Mouse (Mus musculus): ENCODE measurements around the gene Shisa5.

Shisa5 gene

DNA sequence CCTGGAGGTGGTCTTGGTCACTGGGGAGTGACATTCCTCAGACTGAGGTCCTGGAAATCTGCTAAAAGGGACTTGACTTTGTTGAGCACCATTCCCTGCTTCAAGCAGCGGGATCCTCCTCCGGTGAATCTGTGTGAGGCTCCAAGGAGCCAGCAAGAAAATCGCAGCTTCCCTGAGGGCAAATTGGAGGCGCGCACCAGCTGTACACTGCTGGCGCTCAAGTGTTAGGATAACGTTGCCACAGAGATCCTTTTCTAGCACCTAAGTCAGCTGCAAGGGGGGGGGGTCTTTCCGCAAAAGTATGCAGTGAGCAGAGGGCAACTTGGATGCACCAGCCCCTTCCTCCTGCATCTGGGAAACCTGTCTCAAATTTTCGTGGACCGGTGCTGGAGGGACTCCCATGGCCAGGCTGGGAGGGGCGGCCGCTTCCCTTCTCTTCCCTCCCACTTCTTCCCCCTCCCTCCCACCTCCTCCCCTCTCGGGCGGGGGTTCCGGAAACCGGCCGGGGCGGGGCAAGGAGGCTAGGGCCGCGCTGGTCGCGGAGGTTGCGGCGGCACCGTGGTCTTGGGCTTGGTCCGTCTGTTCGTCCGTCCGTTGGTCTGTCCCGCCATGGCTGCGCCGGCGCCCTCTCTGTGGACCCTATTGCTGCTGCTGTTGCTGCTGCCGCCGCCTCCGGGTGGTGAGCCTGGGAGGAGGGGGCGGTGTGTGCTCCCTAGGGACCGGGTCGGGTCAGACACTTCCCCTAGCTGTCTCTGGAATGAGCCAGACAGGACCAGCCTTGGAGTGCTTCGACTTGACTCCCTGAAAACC lies at the start of gene Shisa5:
Shisa5 (plus strand) TSS at position 480 of the 810 bp plus-strand sequence.
- WGBS: 1% methylated on average over 40 of the region's 40 CpGs

DNA sequence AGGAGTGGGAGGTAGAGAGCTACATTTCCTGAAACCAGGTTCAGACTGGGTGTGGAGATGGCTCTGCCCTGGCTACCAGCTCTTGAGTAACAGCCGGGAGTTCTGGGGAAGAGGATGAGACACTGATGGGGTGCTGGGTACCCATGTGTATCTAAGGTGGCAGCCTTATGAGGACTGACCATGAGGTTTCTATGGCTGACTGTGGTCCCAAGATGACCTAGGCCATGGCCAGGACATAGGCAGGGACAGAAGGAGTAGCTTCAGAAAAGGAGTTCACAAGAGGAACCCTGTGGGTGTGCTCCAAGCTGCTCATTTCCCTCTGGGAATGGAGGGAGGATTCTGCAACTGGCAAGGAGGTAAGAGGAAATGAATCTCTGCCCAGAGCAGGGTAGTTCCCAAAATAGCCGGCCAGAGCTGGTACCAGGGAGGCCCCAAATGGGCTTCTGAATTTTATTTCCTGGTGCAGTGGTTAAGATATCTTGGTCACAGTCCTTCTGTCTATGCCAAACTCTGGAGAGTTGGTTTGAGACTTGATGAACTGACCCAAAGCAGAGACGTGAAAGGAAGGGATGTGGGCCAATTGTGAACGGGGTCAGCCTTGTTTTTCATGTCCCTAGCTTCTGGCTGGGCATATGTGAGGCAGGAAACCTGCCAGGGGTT lies 48.4 kb upstream of the Shisa5 start:
- WGBS: 38% methylated on average over 4 of the region's 4 CpGs

DNA sequence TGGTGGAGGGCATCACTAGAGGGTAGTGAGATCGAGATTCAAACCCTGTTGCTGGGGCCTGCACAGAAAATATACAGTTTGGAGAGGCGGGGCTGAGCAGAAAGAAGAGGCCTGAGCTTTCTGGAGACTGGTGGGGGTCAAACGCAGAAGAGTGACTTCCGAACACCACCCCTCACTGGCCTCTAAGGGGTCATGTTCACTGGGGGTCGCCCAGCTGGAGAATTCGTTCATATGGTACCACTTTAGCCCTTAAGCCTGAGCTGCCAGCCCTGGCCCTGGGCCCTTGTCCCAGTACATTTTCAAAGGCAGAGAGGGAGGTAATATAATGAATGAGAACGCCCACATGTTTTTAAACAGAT lies 47.9 kb upstream of the Shisa5 start:
- 51% methylated on average over 7 of the region's 7 CpGs for WGBS

DNA sequence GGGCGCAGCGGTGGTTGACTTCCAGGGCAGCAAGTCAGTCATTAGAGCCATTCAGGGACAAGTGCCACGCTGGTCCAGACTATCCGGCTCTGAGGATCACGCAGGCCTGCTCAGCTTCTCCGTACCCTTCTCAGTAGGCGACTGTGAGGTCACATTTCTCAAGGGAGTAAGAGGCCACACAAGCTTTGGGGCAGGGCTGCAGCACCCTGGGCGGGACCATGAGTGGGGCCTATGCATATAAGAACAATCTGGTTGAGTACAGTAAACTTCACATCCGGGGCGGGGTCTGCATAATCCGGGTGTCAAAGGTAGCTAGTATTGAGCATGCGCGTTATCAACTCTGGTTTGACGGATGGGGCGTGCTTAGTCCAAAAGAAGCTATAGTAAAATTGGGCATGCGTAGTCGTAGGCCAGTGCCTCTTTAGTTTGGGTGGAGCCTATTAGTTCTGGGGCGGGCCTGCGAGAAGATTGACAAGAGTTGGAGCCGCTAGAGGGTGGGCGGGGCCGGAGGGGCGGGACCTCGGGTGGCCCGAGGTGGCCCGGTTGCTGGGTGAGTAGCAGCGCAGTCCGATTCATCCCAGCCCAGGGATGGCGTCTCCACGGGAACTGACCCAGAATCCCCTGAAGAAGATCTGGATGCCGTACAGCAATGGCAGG lies 46.8 kb upstream of the Shisa5 start, which contains the start of gene Pfkfb4:
Pfkfb4 (plus strand) TSS at position 351 of the 657 bp plus-strand sequence.
- WGBS: 2% methylated on average over 31 of the region's 31 CpGs

DNA sequence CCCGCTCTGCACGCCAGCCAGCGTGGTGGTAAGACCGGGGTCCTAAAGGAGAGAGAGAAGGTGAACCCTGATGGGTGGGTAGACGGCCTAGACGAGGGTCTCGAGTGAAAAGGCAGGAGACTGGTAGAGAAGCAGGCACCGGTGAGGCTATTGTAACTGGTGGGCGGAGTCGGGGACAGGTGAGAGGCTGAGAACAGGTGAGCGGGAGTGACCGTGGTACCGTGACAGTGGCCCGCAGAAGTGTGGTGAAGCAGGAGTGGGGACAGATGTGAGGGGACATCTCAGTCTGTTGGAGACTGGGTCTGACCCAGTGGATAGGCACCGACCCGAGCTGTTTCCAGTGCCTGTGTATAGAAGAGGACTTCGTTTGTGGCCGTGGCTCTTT lies 46.3 kb upstream of the Shisa5 start:
- WGBS: 7% methylated on average over 18 of the region's 18 CpGs

DNA sequence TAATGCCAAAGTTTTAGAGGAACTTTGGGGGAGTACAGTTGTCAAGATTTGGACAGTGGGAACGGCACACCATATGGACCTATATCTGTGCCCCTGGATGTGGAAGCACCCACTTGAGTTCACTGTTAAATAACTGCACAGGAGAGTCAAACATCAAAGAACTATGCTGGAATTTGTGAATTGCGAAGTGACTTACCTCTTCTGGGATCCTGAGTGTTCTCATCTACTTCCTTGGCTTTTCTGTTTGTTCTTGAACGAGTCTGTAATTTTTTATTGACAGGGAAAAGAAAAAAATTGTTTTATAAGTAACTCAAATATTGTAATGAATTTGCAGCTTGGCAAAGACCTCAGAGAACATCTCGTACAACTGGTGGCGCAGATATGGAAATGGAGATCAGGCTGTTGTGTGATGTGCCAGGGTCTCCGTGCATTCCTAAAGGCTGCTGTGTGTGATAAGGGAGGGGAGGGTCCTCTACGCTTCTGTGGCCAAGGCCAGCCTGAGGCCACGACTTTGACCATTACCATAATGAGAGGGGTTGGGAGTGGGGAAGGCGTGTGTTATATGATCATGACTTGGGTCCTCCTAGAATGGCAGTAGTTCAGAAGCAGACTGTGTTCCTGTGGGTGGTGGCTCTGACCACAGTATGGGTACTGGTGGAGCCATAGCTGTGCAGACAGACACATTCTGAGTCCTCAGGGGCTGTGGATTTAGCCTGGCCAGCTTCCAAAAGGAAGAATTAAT lies 45.6 kb upstream of the Shisa5 start:
- WGBS: 62% methylated on average over 9 of the region's 9 CpGs

DNA sequence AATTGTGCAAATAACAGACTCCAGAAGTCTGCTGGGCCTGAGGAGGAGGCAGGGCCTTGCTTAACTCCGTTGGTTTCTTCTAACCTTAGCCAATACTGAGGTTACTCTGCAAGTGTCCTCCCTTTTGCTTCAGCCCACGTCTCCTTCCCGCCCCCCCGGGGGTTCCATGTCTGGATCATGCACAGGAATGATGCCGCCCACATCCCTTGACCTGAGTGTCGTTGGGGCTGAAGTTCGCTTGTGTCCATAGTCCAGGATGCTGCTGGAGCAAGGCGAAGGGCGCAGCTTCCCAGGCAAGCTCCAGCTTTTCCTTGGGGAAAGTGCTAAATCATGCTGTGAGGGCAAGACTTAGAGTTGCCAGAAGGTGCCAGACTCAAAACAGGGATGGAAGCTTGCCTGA lies 42.0 kb upstream of the Shisa5 start:
- 75% methylated on average over 9 of the region's 9 CpGs for WGBS

DNA sequence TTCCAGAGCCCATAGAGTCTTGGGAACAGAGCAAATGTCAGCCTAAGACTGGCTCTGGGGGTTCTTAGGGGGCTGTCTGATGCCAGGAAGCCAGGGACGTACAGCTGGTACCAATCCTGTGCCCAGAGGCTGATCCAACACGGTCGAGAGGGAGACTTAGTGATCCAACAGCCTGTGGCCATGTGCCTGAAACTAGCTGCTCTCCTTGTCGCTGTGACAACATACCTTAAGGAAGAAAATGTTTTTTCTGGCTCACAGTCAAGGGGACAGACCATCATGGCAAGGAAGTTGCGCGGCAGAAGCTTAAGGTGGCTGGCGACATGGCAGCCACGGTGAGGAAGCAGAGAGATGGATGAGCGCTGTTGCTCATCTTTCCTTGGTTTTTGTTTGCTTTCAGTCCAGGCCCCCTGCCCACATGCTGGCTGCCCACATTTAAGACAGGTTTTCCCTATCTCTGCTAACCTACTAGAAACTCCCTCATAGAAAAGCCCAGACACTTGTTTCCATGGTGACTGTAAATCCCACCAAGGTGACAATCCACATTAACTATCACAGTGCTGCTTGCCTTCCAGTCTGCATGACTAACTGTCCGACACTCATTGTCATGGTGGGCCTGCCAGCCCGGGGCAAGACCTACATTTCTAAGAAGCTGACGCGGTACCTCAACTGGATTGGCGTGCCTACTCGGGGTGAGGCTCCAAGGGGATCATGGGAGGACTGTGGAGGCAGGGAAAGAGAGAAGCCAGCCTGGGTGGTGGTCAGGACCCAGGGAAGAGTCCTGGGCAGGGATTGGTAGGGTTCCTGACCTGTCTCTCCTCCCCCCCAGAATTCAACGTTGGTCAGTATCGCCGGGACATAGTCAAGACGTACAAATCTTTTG lies 39.8 kb upstream of the Shisa5 start:
- 51% methylated on average over 19 of the region's 19 CpGs for WGBS

DNA sequence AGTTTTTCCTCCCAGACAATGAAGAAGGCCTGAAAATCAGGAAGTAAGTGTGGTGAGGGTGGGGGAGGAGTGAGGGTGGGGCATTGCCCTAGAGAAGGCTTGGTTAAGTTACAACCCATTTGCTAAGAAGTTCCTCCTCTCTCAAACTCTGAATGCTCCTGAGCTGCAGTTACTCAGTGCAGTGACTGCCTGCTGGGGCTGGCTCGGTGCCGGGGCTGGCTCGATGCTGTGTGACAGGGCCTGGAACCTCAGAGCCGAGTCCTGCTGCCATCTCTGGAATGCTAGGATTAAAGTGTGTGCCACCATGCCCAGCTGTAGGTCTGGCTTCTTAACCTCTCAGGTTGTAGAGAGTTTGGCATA lies 39.2 kb upstream of the Shisa5 start:
- WGBS: 39% methylated on average over 4 of the region's 4 CpGs

DNA sequence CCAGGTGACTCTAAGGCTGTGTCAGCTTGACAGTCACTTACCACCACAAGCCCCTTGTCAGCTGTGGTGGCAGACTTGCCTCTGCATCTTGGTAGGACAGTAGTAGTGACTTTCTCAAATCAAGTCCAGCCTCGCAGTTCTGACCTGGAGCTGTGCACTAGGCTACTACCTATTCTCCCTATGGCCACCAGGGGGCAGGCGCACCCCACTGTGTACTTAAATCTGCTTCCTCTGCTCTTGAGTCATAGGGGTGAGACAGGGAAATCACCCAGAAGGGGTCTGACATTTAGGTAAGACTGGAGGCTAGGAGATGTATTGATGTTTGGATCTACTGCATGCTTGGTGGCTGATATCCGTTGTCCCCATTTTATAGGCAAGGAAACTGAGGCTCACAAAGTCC lies 37.6 kb upstream of the Shisa5 start:
- WGBS: 14% methylated on average over 3 of the region's 3 CpGs

DNA sequence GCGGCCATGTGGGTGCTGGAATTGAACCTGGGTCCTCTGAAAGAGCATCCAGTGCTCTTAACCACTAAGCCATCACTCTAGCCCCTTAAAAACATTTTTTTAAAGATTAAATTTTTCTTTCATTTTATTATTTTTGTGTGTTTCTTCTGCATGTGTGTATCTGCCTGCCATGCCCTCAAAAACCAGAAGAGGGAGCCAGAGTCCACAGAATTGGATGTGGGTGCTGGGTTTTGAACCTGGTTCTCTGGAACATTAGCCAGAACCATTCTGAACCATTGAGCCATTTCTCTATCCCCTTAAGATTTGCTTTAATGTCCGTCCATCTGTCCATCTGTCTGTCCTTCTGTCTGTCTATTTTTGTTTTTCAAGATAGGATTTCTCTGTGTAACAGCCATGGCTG lies 35.2 kb upstream of the Shisa5 start:
- 62% methylated on average over 2 of the region's 2 CpGs for WGBS

DNA sequence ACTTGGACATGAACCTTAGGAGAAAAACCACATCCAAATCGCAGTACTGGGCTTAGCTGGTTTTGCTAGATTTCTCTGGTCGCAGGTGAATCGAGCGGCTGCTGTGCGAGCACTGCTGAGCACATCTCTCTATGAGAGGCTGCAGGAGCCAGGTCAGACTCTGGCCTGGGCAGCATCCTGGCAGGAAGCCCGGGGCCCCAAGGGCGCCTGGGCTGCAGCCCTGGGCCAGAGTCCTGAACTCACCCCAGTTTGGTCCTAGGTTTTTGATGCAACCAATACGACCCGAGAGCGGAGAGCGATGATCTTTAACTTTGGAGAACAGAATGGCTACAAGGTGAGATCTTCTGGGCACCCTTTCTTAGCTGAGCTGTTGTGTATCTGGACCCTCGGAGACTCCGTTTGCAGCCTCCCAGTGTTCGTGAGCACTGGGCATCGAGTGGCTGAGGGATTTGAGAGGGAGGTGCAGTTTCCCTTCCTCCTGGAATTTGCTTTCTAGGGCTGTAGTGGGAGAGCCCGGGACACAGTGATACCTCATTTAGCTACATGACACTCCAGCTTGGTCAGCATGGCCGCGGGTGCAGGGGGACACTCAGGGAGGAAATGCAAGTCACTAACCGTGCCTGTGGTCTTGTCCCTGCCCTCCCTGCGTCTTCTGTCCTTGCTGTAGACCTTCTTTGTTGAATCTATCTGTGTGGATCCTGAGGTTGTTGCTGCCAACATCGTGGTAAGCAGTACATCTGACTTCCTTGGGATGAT lies 31.2 kb upstream of the Shisa5 start:
- 80% methylated on average over 21 of the region's 21 CpGs for WGBS

DNA sequence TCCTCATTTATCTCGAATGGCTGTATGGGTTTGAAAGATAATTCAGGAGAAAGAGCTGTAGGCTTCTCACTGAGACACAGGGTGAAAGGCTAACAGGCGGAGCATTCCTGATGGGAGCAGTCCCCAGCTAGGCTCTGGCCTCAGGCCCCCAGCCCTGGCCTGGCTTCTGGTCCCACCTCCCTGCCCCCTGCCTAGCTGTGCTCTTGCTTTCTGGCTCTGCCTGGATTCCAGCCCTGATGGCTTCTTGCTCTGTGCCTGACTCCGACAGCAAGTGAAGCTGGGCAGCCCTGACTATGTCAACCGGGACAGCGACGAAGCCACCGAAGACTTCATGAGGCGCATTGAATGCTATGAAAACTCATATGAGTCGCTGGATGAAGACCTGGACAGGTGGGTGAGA lies 30.3 kb upstream of the Shisa5 start:
- 87% methylated on average over 9 of the region's 9 CpGs for WGBS

DNA sequence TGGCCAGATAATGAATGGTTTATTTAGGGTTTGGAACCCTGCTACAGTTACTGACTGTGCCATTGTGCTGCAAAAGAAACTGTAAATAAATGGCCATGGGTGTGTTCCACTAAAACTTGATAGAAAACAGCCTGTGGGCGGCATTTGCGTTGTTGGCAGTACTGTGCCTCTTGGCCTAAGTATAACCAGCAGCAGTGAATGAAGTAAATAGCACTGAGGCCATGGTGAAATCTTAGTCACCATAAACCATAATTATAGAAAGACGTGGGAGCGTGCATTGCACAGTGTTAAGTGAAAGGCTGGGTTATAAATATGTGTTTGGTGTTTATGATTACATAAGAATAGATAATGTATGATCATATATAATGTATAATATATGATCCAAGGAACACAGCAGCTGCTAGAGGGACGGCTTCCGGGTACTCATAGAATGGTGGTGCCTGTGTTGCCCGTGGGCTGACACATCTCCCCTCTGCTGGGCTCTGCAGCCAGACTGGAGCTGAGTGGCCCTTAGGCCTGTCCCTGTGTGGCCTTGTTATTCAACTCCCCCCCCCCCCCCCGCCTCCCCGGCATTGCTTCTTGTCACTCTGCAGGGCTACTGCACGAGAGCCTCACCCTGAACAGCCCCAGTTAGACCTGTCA lies 29.2 kb upstream of the Shisa5 start:
- WGBS: 36% methylated on average over 10 of the region's 10 CpGs

DNA sequence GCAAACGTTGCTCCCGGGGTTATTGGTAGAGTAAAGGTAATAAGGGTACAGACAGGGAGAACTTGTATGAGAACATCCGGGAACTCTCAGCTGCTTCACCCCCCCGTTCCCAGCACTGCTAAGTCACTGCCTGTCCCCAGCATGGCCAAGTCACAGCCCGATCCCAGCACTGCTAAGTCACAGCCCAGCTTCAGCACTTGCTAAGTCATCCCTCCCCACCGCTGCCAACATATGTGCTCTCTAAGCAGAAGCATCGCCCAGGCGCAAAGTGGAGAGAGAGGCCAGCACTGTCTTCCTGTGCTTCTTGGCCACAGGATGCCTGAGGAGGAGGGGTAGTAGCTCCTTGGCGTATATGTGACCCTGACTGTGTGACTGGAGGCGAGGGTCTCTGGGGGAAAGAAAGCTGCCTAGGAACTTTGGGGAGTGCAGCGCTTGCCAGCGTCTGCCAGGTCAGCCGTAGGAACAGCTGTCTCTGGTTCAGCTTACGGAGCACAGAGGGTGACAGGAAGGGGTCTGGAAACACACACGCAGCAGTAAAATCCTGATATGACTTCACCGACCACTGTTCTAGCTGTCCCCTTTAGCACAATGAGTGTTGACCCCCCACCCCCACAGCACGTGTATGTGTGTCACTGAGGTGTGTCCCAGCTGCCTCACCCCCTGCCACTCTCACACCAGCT lies 28.6 kb upstream of the Shisa5 start:
- 39% methylated on average over 17 of the region's 17 CpGs for WGBS

DNA sequence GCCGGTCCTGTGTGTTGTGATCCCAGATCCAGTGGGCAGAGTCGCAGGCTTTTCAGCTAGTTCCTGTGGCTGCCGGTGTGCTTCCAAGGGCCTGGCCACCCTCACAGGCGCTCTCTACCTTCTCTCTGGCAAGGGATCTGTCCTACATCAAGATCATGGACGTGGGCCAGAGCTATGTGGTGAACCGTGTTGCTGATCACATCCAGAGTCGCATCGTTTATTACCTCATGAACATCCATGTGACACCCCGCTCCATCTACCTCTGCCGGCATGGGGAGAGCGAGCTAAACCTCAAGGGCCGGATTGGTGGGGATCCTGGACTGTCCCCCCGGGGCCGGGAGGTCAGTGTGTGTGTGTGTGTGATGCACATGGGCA lies 28.1 kb upstream of the Shisa5 start:
- WGBS: 79% methylated on average over 14 of the region's 14 CpGs

DNA sequence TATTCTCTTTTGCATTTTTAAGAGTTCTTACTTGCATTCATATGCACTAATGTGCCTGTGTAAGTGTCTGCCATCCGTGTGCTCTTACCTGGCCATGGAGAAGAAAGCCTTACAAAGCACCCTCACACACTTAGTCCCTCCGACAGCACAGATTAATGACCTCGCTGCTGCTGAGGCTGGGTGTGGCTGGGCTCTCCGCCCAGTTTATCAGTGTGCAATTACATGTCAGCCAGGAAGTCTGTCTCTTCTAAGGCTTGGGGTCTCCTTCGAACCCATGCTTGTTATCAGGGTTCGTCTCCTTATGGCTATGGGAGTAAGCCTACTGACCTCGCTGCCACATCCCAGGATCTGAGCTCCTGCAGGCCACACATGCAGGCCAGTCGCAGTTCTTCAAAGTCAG lies 23.0 kb upstream of the Shisa5 start:
- 89% methylated on average over 8 of the region's 8 CpGs for WGBS

DNA sequence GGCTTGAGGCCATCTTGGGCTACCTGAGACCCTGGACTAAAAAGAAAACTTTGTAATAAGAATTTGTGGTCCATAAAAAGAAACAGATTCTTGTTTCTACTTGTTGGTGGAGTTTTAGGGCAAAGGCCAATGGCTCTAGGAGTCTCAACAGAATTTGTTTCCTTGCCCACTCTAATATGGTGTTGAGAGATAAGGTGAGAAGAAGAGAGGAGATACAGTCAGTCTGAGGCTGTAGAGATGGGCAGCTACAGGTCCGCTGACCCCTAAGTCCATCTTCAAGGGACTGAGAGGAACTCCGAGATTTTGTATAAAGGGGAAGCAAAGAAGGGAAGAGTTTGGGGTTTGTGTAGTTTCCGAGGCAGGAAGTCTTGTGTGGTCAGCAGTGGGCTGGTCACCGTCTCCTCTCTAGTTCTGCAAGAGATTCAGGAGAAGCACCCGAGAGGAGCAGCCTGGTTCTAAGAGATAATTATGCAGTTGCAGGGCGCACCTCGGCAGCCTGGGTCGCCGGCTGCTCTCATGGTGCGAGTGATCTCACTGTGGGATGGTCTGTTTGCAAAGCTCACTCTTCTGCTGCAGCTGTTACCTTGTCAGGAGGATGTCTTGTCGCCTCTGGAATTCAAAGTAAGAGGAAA lies 21.3 kb upstream of the Shisa5 start:
- WGBS: 86% methylated on average over 11 of the region's 11 CpGs

DNA sequence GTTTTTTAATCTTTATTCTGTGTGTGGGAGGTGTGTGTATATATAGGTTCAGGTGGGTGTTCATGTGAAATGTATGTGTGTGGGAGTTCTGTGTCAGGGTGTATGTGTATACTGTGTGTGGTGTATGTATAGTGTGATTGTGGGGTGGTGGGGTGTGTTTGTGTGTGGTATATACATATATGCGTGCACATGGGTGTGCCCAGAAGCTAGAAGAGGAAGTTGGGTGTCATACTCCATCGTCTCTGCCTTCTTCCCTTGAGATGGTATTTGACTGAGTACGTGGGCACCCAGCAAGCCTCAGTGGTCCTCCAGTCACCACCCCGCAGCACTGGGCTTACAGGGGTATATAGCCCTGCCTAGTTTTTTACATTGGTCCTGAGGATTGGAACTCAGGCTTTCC lies 16.9 kb upstream of the Shisa5 start:
- 62% methylated on average over 4 of the region's 4 CpGs for WGBS

Data from cerebral cortex, adult 2 months (tissue).